Mouse (Mus musculus): ENCODE measurements around the gene Cep131. TPM values are rescaled to one million over a fixed set of nuclear protein-coding genes. Genes with fewer than 3 reads are reported as not detected.

Cep131 gene
- polyA plus RNA-seq, 1 experiment from 2014 or later: 24.2 TPM

DNA sequence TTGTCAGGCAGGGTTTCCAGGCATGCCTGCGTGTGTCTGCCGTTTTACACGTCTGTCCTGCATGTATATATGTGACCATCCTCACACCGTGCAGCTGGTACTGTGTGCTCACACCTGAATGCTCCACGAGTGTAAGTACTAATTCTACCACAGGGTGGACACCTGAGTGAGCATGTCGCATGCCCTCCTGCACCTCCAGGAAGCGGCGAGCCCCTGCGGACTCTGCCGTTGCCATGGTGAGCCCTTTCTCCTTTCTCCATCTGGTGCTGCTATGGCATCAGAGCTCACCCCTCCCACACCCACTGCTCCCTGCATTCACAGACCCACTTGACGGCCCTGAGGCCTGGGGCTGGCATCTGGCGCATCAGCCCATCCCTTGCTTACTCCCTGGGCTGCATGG, 63.8 kb downstream of the Cep131 start:
- peak overlapping the region; percentile 42 for H3K9ac ChIP-seq (ENCODE audit: low read depth, low read length)
- no peaks in the 10 kb centered on the region for H3K36me3 ChIP-seq (ENCODE audit: control insufficient read depth, insufficient read depth, low read length)
- H3K4me1 ChIP-seq (ENCODE audit: control insufficient read depth, insufficient read depth, low read depth, low read length): peaks cover 17% of the 10 kb centered on the region
- H3K27ac ChIP-seq (ENCODE audit: low read depth, low read length): peak overlapping the region; percentile 73
- no peak overlapping the region for H3K4me3 ChIP-seq (ENCODE audit: low read length)
- peak overlapping the region; percentile 14; the same call in 1 of the 2 replicates for H3K4me2 ChIP-seq (ENCODE audit: low read length)
- no peaks in the 10 kb centered on the region for H3K9me3 ChIP-seq (ENCODE audit: control insufficient read depth, low read length)
- 26% methylated on average over 12 of the region's 12 CpGs for WGBS
- no peaks in the 10 kb centered on the region for H3K27me3 ChIP-seq (replicated peaks; ENCODE audit: control insufficient read depth, insufficient read depth, low read length)
- peak; percentile 71 for ATAC-seq

- Histone ChIP-seq H3K27ac (ENCODE audit: low read depth, low read length) (peak overlapping the region; percentile 73), H3K4me1 (ENCODE audit: control insufficient read depth, insufficient read depth, low read depth, low read length) (peaks cover 17% of the 10 kb centered on the region), H3K4me3 (ENCODE audit: low read length) (no peak overlapping the region), H3K36me3 (ENCODE audit: control insufficient read depth, insufficient read depth, low read length) (no peaks in the 10 kb centered on the region), H3K9ac (ENCODE audit: low read depth, low read length) (no peak overlapping the region), H3K27me3 (replicated peaks; ENCODE audit: control insufficient read depth, insufficient read depth, low read length) (no peaks in the 10 kb centered on the region), H3K9me3 (ENCODE audit: control insufficient read depth, low read length) (no peaks in the 10 kb centered on the region), H3K4me2 (ENCODE audit: low read length) (no peak overlapping the region)
- no peak for ATAC-seq
- 46% methylated on average over 8 of the region's 8 CpGs for WGBS
Observed at GRCm38 (mm10) chr11:120022216-120022615, 64.4 kb downstream of the Cep131 start.

GRCm38 (mm10) chr11:120021367-120021766, 65.3 kb downstream of the Cep131 start:
- Histone ChIP-seq H3K36me3 (ENCODE audit: control insufficient read depth, insufficient read depth, low read length) (no peaks in the 10 kb centered on the region), H3K27me3 (replicated peaks; ENCODE audit: control insufficient read depth, insufficient read depth, low read length) (no peaks in the 10 kb centered on the region), H3K4me1 (ENCODE audit: control insufficient read depth, insufficient read depth, low read depth, low read length) (peaks cover 17% of the 10 kb centered on the region), H3K9ac (ENCODE audit: low read depth, low read length) (no peak overlapping the region), H3K4me2 (ENCODE audit: low read length) (no peak overlapping the region), H3K4me3 (ENCODE audit: low read length) (no peak overlapping the region), H3K9me3 (ENCODE audit: control insufficient read depth, low read length) (no peaks in the 10 kb centered on the region), H3K27ac (ENCODE audit: low read depth, low read length) (no peak overlapping the region)
- 91% methylated on average over 16 of the region's 16 CpGs for WGBS
- no peak for ATAC-seq

- Histone ChIP-seq H3K4me3 (ENCODE audit: low read length) (no peak overlapping the region), H3K27me3 (replicated peaks; ENCODE audit: control insufficient read depth, insufficient read depth, low read length) (no peaks in the 10 kb centered on the region), H3K27ac (ENCODE audit: low read depth, low read length) (no peak overlapping the region), H3K9me3 (ENCODE audit: control insufficient read depth, low read length) (no peaks in the 10 kb centered on the region), H3K4me1 (ENCODE audit: control insufficient read depth, insufficient read depth, low read depth, low read length) (peaks cover 17% of the 10 kb centered on the region), H3K4me2 (ENCODE audit: low read length) (no peak overlapping the region), H3K36me3 (ENCODE audit: control insufficient read depth, insufficient read depth, low read length) (peaks cover 9% of the 10 kb centered on the region), H3K9ac (ENCODE audit: low read depth, low read length) (no peak overlapping the region)
- WGBS: 42% methylated on average over 23 of the region's 23 CpGs
- ATAC-seq: no peak; the same call in 1 of the 2 replicates
Observed at GRCm38 (mm10) chr11:120019542-120020440, 66.8 kb downstream of the Cep131 start.

DNA sequence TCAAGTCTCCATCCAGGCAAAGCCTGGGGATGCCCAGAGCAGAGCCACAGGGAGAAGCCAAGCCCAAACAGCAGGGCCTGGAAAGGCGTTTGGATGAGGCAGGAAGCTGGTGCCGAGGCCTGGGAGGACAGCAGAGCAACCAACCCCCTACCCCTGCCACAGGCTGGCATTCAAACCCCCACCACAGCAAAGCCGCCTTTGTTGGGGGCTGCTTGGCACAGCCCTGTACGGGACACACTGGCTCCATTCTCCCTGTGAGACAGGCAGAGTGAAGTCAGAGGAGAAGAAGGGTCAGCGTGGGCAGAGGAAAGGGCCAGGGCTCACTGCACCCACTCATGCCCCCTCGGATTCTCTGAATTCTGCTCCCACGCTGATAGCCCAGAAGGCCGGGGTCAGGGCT, 69.6 kb downstream of the Cep131 start:
- Histone ChIP-seq H3K27me3 (replicated peaks; ENCODE audit: control insufficient read depth, insufficient read depth, low read length) (no peaks in the 10 kb centered on the region), H3K4me3 (ENCODE audit: low read length) (no peak overlapping the region), H3K4me1 (ENCODE audit: control insufficient read depth, insufficient read depth, low read depth, low read length) (peaks cover 11% of the 10 kb centered on the region), H3K9me3 (ENCODE audit: control insufficient read depth, low read length) (no peaks in the 10 kb centered on the region), H3K9ac (ENCODE audit: low read depth, low read length) (no peak overlapping the region), H3K27ac (ENCODE audit: low read depth, low read length) (0 out of 2 replicates have a peak overlapping the region, but pooled peaks have one; percentile 34), H3K36me3 (ENCODE audit: control insufficient read depth, insufficient read depth, low read length) (peaks cover 17% of the 10 kb centered on the region), H3K4me2 (ENCODE audit: low read length) (no peak overlapping the region)
- WGBS: 76% methylated on average over 8 of the region's 8 CpGs
- ATAC-seq: no peak

DNA sequence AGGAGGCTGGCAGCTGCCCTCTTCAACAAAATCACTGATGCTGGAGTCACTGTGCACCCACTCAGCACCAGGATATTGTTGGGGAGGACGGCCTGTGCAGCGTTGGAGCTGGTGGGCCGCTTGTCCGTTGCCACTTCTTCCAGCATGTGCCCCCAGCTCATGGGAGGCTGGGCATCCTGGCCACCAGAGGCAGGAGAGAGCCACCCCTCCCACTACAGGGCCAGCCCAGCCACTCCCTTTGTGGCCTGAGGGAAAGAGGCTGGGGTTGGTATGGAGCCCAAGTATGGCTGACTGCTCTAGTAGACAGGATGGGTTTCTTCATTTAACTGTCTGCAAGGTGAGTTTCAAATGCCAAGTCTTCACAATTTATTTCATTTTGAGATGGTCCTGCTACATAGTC, 71.9 kb downstream of the Cep131 start:
- no peak overlapping the region; the same call in 1 of the 2 replicates for H3K27ac ChIP-seq (ENCODE audit: low read depth, low read length)
- WGBS: 96% methylated on average over 4 of the region's 4 CpGs
- peak overlapping the region; percentile 27 for H3K9ac ChIP-seq (ENCODE audit: low read depth, low read length)
- no peak overlapping the region for H3K4me3 ChIP-seq (ENCODE audit: low read length)
- no peak for ATAC-seq
- H3K9me3 ChIP-seq (ENCODE audit: control insufficient read depth, low read length): no peaks in the 10 kb centered on the region
- H3K4me2 ChIP-seq (ENCODE audit: low read length): no peak overlapping the region
- H3K36me3 ChIP-seq (ENCODE audit: control insufficient read depth, insufficient read depth, low read length): peaks cover 26% of the 10 kb centered on the region
- H3K4me1 ChIP-seq (ENCODE audit: control insufficient read depth, insufficient read depth, low read depth, low read length): peaks cover 11% of the 10 kb centered on the region
- H3K27me3 ChIP-seq (replicated peaks; ENCODE audit: control insufficient read depth, insufficient read depth, low read length): no peaks in the 10 kb centered on the region

MicroRNAs encoded within 50 kb of the gene (microRNA counts, 519-probe panel; counts per million panel counts)
- microRNA mmu-miR-338-3p: 2,750 counts per million, percentile 73 among the panel's probes with 10 or more counts
- microRNA mmu-miR-338-5p: 2,167 counts per million, percentile 40 among the panel's probes with 10 or more counts

Small RNA genes within 50 kb of the gene (microRNA-seq; reads per million reads assigned to microRNA genes)
- gene Gm25948 (not detected), gene Mir3065 (not detected), gene Mir338 (not detected)

Other genes starting within 250 kb of the Cep131 start
- 112 and 114 TPM in 2 replicates for gene Chmp6, start 173.4 kb downstream of the Cep131 start, polyA plus RNA-seq (2015; fragmentation: Nextera tagmentation; extraction: Ambion mirVana)
- 22.8 and 23.9 TPM in 2 replicates for gene Baiap2, start 144.1 kb downstream of the Cep131 start, polyA plus RNA-seq (2015; fragmentation: Nextera tagmentation; extraction: Ambion mirVana)
- gene Aatk, start 39.7 kb downstream of the Cep131 start, polyA plus RNA-seq (2015; fragmentation: Nextera tagmentation; extraction: Ambion mirVana): 35.6 and 46.6 TPM in 2 replicates
- gene Tepsin, start 11.9 kb upstream of the Cep131 start, polyA plus RNA-seq (2015; fragmentation: Nextera tagmentation; extraction: Ambion mirVana): 20.5 and 22.9 TPM in 2 replicates
- 47.1 and 62.7 TPM in 2 replicates for gene Ndufaf8, start 12.1 kb upstream of the Cep131 start, polyA plus RNA-seq (2015; fragmentation: Nextera tagmentation; extraction: Ambion mirVana)
- gene Slc38a10, start 64.5 kb upstream of the Cep131 start, polyA plus RNA-seq (2015; fragmentation: Nextera tagmentation; extraction: Ambion mirVana): 114 and 122 TPM in 2 replicates
- gene Bahcc1, start 146.1 kb upstream of the Cep131 start, polyA plus RNA-seq (2015; fragmentation: Nextera tagmentation; extraction: Ambion mirVana): 7.8 and 9.7 TPM in 2 replicates

Data from hindbrain, embryonic 16.5 days (tissue).